Mouse (Mus musculus) heart, embryonic 14.5 days (tissue): ENCODE results near the gene Hist1h2ai. TPM values are rescaled to one million over a fixed set of nuclear protein-coding genes. Genes with fewer than 3 reads are reported as not detected.
"Not testable (repeated sequence)": the region's sequence is repeated elsewhere in the genome, so short reads cannot be mapped to it uniquely, and the experiment has no call there.

Experiments used
- ATAC-seq: fragments of 200-750 bp; cut with Nextera tagmentation; 2 replicates; pipeline ENCODE4 v1.8.0; 2017; ENCODE audit warnings: low read depth, moderate TSS enrichment; ENCODE audit not compliant: insufficient number of reproducible peaks, insufficient read depth, low FRiP score
- H3K27ac ChIP-seq, 2 experiments: fragments of 200-500 bp in 1 of 2; fragments of 300-500 bp in 1 of 2; sonication (generic) in 1 of 2; replicated peaks in 1 of 2; 2 replicates each; pipeline ENCODE4 v1.5.1; 2012 to 2014; ENCODE audit warnings: low read depth in 2 of 2, low read length in 2 of 2, control low read depth in 1 of 2, mild to moderate bottlenecking in 1 of 2, mixed read lengths in 1 of 2; ENCODE audit not compliant: control insufficient read depth in 1 of 2, insufficient read depth in 1 of 2
- H3K27me3 ChIP-seq: fragments of 300-500 bp; sonication (generic); 2 replicates; pipeline ENCODE4 v1.6.1; 2014; ENCODE audit warnings: mild to moderate bottlenecking, low read length, control low read depth; ENCODE audit not compliant: control insufficient read depth, insufficient read depth
- H3K36me3 ChIP-seq: fragments of 300-500 bp; sonication (generic); 2 replicates; pipeline ENCODE4 v1.6.1; 2014; ENCODE audit warnings: mild to moderate bottlenecking, control low read depth, low read length, mixed read lengths; ENCODE audit not compliant: control insufficient read depth, insufficient read depth
- H3K4me1 ChIP-seq, 2 experiments: fragments of 200-500 bp in 1 of 2; fragments of 300-500 bp in 1 of 2; sonication (generic) in 1 of 2; 2 replicates each; pipeline ENCODE4 v1.6.1; 2012 to 2014; ENCODE audit warnings: low read length in 2 of 2, control low read depth in 1 of 2, mixed read lengths in 1 of 2; ENCODE audit not compliant: control insufficient read depth in 2 of 2, insufficient read depth in 2 of 2
- H3K4me2 ChIP-seq: fragments of 300-500 bp; sonication (generic); 2 replicates; pipeline ENCODE4 v1.6.1; 2014; ENCODE audit warnings: mild to moderate bottlenecking, low read length
- H3K4me3 ChIP-seq, 2 experiments: fragments of 200-500 bp in 1 of 2; fragments of 300-500 bp in 1 of 2; sonication (generic) in 1 of 2; 2 replicates each; pipeline ENCODE4 v1.5.1; 2012 to 2014; ENCODE audit warnings: low read length in 2 of 2, mild to moderate bottlenecking in 2 of 2, control low read depth in 1 of 2, low read depth in 1 of 2, moderate library complexity in 1 of 2; ENCODE audit not compliant: control insufficient read depth in 1 of 2, insufficient read depth in 1 of 2
- H3K9ac ChIP-seq: fragments of 300-500 bp; sonication (generic); 2 replicates; pipeline ENCODE4 v1.6.1; 2014; ENCODE audit warnings: mild to moderate bottlenecking, low read length
- H3K9me3 ChIP-seq: fragments of 300-500 bp; sonication (generic); 2 replicates; pipeline ENCODE4 v1.6.1; 2016; ENCODE audit warnings: low read length, control low read depth; ENCODE audit not compliant: control insufficient read depth
- WGBS: fragments of 180-500 bp; shearing (Covaris S2); extraction: QIAGEN DNeasy Blood & Tissue Kit; methylation state at CpG from one replicate; pipeline ENCODE4 v1.1.7; 2014; 5-methylcytosine and 5-hydroxymethylcytosine counted together
- polyA plus RNA-seq: library from polyadenylated mRNA; unstranded; fragments of >200 nt; fragmentation: Nextera tagmentation; extraction: Ambion mirVana; gene quantifications from 2 replicates; pipeline ENCODE4 v1.2.1, GENCODE M21; 2014

The Hist1h2ai gene
- 12.2 and 15.1 TPM in 2 replicates for polyA plus RNA-seq

- peaks cover 4 to 21% of the 10 kb centered on the region in 2 experiments for H3K4me1 ChIP-seq
- peak within 1 kb of the TSS; percentile 75 for H3K9ac ChIP-seq
- under 1% methylated on average over 28 of the region's 50 CpGs for WGBS
Observed at GRCm38 (mm10) chr13:21715864-21716539, at the start of gene Hist1h2ai, which contains the start of gene Hist1h2bl. TSS of gene Hist1h2ai (plus strand) at chr13:21716422. TSS of gene Hist1h2bl (minus strand) at chr13:21716143.

DNA sequence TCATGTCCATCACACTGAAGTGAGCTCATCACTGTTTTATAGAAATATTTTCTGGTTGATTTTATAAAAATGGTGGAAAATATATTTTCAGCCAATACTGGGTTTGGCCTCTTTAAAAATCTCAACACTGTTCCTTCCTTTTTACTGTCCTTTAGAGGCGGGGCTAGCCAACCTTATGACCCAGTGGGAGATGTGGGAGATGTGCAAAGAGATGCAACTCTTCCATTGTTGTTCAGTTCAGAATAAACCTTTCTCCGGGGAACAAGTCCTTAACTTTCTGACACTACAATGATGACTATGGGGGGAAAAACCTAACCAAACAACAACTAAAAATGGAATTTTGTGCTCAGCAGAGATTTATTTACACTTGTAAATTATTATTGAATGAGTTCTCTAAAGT, 38.9 kb upstream of the Hist1h2ai start, which contains the start of gene Olfr1360:
TSS of gene Olfr1360 (minus strand) at position 101 of the 400 bp plus-strand sequence.
- Histone ChIP-seq H3K4me2 (no peak within 1 kb of the TSS), H3K9me3 (no peaks in the 10 kb centered on the region), H3K4me3 (no peak within 1 kb of the TSS), H3K4me1 (no peaks in the 10 kb centered on the region), H3K27me3 (no peaks in the 10 kb centered on the region), H3K9ac (no peak within 1 kb of the TSS), H3K36me3 (no peaks in the 10 kb centered on the region), H3K27ac (no peak within 1 kb of the TSS)
- ATAC-seq, result no peak
- WGBS, result 73% methylated on average over 2 of the region's 2 CpGs

More at GRCm38 (mm10) chr13:21715864-21716539, at the start of gene Hist1h2ai, which contains the start of gene Hist1h2bl:
- peak within 1 kb of the TSS; percentile 37 to 53 for H3K4me3 ChIP-seq
- peak within 1 kb of the TSS; percentile 74 for H3K4me2 ChIP-seq
- ATAC-seq, result peak; percentile 86
- H3K27me3 ChIP-seq, H3K9me3 ChIP-seq, H3K36me3 ChIP-seq: not testable (repeated sequence)
- peak within 1 kb of the TSS; percentile 90 to 92 for H3K27ac ChIP-seq

DNA sequence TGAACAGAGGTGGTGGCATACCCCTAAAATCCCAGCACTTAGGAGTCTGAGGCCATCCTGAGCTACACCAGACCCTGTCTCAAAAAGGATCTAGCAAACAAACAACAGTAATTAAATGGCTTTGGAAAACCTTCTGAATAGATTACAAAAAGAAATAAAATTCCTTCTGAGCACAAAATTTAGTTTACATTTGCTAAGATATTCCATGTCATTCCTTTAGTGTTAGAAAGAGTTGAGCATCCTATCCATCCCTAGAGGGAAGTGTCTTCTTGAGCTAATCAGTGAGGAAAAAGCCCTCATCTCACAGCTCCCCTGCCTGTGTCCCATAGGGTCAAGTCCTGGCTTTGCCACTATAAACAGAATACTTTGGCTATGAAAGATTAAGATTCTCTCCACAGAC, 18.4 kb upstream of the Hist1h2ai start, which contains the start of gene Olfr1359:
TSS of gene Olfr1359 (plus strand) at position 301 of the 400 bp plus-strand sequence.
- ATAC-seq, result no peak
- Histone ChIP-seq H3K4me1 (no peaks in the 10 kb centered on the region), H3K27ac (no peak within 1 kb of the TSS), H3K9ac (no peak within 1 kb of the TSS), H3K4me3 (no peak within 1 kb of the TSS), H3K36me3 (no peaks in the 10 kb centered on the region), H3K4me2 (no peak within 1 kb of the TSS), H3K9me3 (no peaks in the 10 kb centered on the region), H3K27me3 (no peaks in the 10 kb centered on the region)

GRCm38 (mm10) chr13:21706669-21707068, 9.6 kb upstream of the Hist1h2ai start:
- Histone ChIP-seq H3K27ac (no peak overlapping the region), H3K4me3 (no peak overlapping the region), H3K27me3 (no peaks in the 10 kb centered on the region), H3K4me1 (no peaks in the 10 kb centered on the region), H3K36me3 (no peaks in the 10 kb centered on the region), H3K9ac (no peak overlapping the region), H3K9me3 (no peaks in the 10 kb centered on the region), H3K4me2 (no peak overlapping the region)
- WGBS, result 64% methylated on average over 4 of the region's 4 CpGs
- ATAC-seq, result no peak

GRCm38 (mm10) chr13:21710031-21710711, 6.1 kb upstream of the Hist1h2ai start:
- peak overlapping the region; percentile 79 for H3K4me2 ChIP-seq
- no peaks in the 10 kb centered on the region for H3K9me3 ChIP-seq
- peak; percentile 71 for ATAC-seq
- WGBS, result under 1% methylated on average over 32 of the region's 32 CpGs
- peak overlapping the region; percentile 65 for H3K9ac ChIP-seq
- peaks cover 2 to 4% of the 10 kb centered on the region in 2 experiments; a peak in 3 of 4 replicates for H3K4me1 ChIP-seq
- H3K4me3 ChIP-seq, result peak overlapping the region; percentile 49 to 93
- H3K36me3 ChIP-seq, result no peaks in the 10 kb centered on the region
- no peaks in the 10 kb centered on the region for H3K27me3 ChIP-seq
- H3K27ac ChIP-seq, result peak overlapping the region; percentile 77 to 98

DNA sequence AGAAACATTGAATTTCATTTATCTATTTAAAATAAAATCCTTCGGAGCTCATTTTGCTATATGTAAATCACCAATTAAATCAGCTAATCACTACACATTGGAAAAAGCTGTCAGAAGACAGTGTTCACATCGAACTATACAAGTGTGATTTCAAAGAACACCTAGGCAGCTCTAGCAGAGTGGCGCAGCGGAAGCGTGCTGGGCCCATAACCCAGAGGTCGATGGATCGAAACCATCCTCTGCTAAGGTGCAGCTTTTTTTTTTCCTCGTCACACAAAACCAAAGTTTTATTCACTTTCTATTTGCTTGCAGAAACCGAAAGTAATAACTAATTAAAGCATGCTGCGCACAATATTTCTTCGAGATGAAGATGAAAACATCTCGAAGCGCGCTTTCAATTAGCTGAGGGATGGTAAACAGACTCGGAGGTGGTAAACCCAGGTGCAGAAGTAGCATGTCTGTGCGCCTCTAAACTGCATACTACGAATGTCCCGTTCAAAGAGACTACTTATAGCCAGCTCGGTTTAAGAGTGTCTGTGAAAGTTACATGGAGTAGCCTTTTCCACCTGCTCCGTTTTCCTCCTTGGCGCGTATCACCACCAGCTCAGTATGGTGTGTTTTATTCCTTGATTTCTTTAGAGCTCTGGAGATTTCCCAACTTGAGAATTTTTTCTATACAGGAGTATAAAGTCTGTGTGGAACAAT, 5.2 kb upstream of the Hist1h2ai start:
- Histone ChIP-seq H3K4me3 (peak overlapping the region; percentile 49 to 58), H3K9ac (peak overlapping the region; percentile 74), H3K36me3 (no peaks in the 10 kb centered on the region), H3K9me3 (no peaks in the 10 kb centered on the region), H3K27ac (peak overlapping the region; percentile 59 to 66; a peak in 3 of 4 replicates), H3K27me3 (no peaks in the 10 kb centered on the region), H3K4me1 (peaks cover 3 to 7% of the 10 kb centered on the region in 2 experiments; a peak in 3 of 4 replicates), H3K4me2 (peak overlapping the region; percentile 79)
- ATAC-seq, result peak; percentile 79; the same call in 1 of the 2 replicates
- WGBS, result 3% methylated on average over 22 of the region's 22 CpGs

- H3K27ac ChIP-seq, result peak overlapping the region in 1 of 2 experiments; percentile 59; a peak in 2 of 4 replicates
- peak overlapping the region; percentile 79 for H3K4me2 ChIP-seq
- peaks cover 3 to 7% of the 10 kb centered on the region in 2 experiments; a peak in 3 of 4 replicates for H3K4me1 ChIP-seq
- no peaks in the 10 kb centered on the region for H3K36me3 ChIP-seq
- no peak for ATAC-seq
- no peaks in the 10 kb centered on the region for H3K27me3 ChIP-seq
- 31% methylated on average over 4 of the region's 4 CpGs for WGBS
- no peaks in the 10 kb centered on the region for H3K9me3 ChIP-seq
- H3K4me3 ChIP-seq, result peak overlapping the region in 1 of 2 experiments; percentile 49; a peak in 2 of 4 replicates
- peak overlapping the region; percentile 74; the same call in 1 of the 2 replicates for H3K9ac ChIP-seq
Observed at GRCm38 (mm10) chr13:21711698-21712097, 4.5 kb upstream of the Hist1h2ai start.
